ENCODE assay signal across 9 mouse cellular contexts in genomic region chr16:92445377-92445776, GRCm38 (mm10). TPM values are rescaled to one million over a fixed set of nuclear protein-coding genes. Genes with fewer than 3 reads are reported as not detected.
DNase-seq lines count a peak whose midpoint lies in the region; ATAC-seq and TF ChIP-seq lines count a peak whose summit lies in the region.
"Had no signal": no experiment of that assay in that cellular context is flagged by ENCODE, and none has a peak within 500 bp of the region (broad histone marks: within the 10 kb centered on the region; RNA-seq: fewer than 3 reads in every experiment).

No protein-coding gene starts in this region.

- no peak overlapping the region for H3K4me2 ChIP-seq in neural tube, embryonic 15.5 days
- H3K4me2 ChIP-seq: heart, embryonic 15.5 days had no signal

- H3K9me3 ChIP-seq in neural tube, embryonic 15.5 days (replicated peaks) = no peaks in the 10 kb centered on the region
- H3K9me3 ChIP-seq: heart, embryonic 15.5 days had no signal

- 65% methylated on average over 10 of the region's 10 CpGs for WGBS in neural tube, embryonic 15.5 days

- H3K36me3 ChIP-seq in neural tube, embryonic 15.5 days = no peaks in the 10 kb centered on the region
- H3K36me3 ChIP-seq: heart, embryonic 15.5 days had no signal

- no peak overlapping the region for H3K4me3 ChIP-seq in gastrocnemius, adult 2 months
- H3K4me3 ChIP-seq in neural tube, embryonic 15.5 days (replicated peaks) = no peak overlapping the region
- no peak overlapping the region for H3K4me3 ChIP-seq in embryonic fibroblast, embryonic 13.5 days (ENCODE audit: insufficient read depth, low read length)
- H3K4me3 ChIP-seq: heart, embryonic 15.5 days had no signal

- no peak overlapping the region for H3K9ac ChIP-seq in neural tube, embryonic 15.5 days (replicated peaks)
- H3K9ac ChIP-seq: heart, embryonic 15.5 days had no signal

- H3K4me1 ChIP-seq in neural tube, embryonic 15.5 days = 0 out of 2 replicates have a peak, but pooled peaks cover 19% of the 10 kb centered on the region
- 0 out of 2 replicates have a peak, but pooled peaks cover 2% of the 10 kb centered on the region for H3K4me1 ChIP-seq in embryonic fibroblast, embryonic 13.5 days (ENCODE audit: control insufficient read depth, insufficient read depth, low read length)

- ATAC-seq in neural tube, embryonic 15.5 days (ENCODE audit: low FRiP score) = no peak

- H3K27ac ChIP-seq in gastrocnemius, adult 2 months = 0 out of 2 replicates have a peak overlapping the region, but pooled peaks have one; percentile 24
- no peak overlapping the region for H3K27ac ChIP-seq in neural tube, embryonic 15.5 days (replicated peaks)
- no peak overlapping the region for H3K27ac ChIP-seq in embryonic fibroblast, embryonic 13.5 days (ENCODE audit: insufficient read depth, low read length)

- peak; percentile 51 for DNase-seq in gastrocnemius, adult 2 months
- no peak for DNase-seq in gastrocnemius, postnatal 10 days
- peak; percentile 38 for DNase-seq in neural tube, embryonic 10.5 days (ENCODE audit: extremely low spot score, low spot score)
- peak; percentile 62 for DNase-seq in retina, postnatal 1 day
- no peak for DNase-seq in urinary bladder, adult 2 months (ENCODE audit: low spot score)
- no peak for DNase-seq in left cerebral cortex, postnatal 25 days (ENCODE audit: low spot score in 2 of 2)

- intact Hi-C loops in gastrocnemius, adult 2 months (cut with DNase I) = loop anchor here (1.0 kb wide), 1 partner anchor 60 kb away; no protein-coding TSS in a partner anchor
- intact Hi-C loops in left cerebral cortex, postnatal 25 days (cut with DNase I) = no loop called here

- no peak for TF ChIP-seq POLR2A in embryonic fibroblast, embryonic 13.5 days (IDR thresholded peaks at IDR 0.05; ENCODE audit: low read depth, low read length)

- TF ChIP-seq CTCF in gastrocnemius, adult 2 months (IDR thresholded peaks at IDR 0.05) = peak; percentile 74
- TF ChIP-seq CTCF in embryonic fibroblast, embryonic 13.5 days (IDR thresholded peaks at IDR 0.05; ENCODE audit: borderline replicate concordance, insufficient read depth, low read length) = peak; percentile 48; the same call in 1 of the 2 replicates

- H3K27me3 ChIP-seq in neural tube, embryonic 15.5 days (replicated peaks) = no peaks in the 10 kb centered on the region

RNA-seq across cellular contexts. Expression of gene Rcan1, which starts 25.3 kb away (rescaled TPM):
- total RNA-seq in gastrocnemius, adult 2 months (2021) = 10 to 100 TPM; 76.4 to 93.3 TPM
- 10 to 100 TPM; 45.3 to 51.6 TPM for total RNA-seq in gastrocnemius, postnatal 10 days (2021)
- 67.1 and 79.4 TPM in 2 replicates for polyA plus RNA-seq in neural tube, embryonic 15.5 days (2015; fragmentation: Nextera tagmentation; extraction: Ambion mirVana)
- 25.9 and 35.3 TPM in 2 replicates for polyA plus RNA-seq in embryonic fibroblast, embryonic 13.5 days (2011; ENCODE audit: insufficient read length, low read depth, missing spikeins)
- 24.9 and 26.4 TPM in 2 replicates for polyA plus RNA-seq in urinary bladder, adult 2 months (2012; rRNA removed)
- total RNA-seq in left cerebral cortex, postnatal 25 days (2021) = 10 to 100 TPM; 60.4 to 63.9 TPM

RNA-seq across cellular contexts. Expression of gene Clic6, which starts 40.2 kb away (rescaled TPM):
- not detected for total RNA-seq in gastrocnemius, adult 2 months (2021)
- under 1 TPM; 0.14 to 0.16 TPM for total RNA-seq in gastrocnemius, postnatal 10 days (2021)
- polyA plus RNA-seq in neural tube, embryonic 15.5 days (2015; fragmentation: Nextera tagmentation; extraction: Ambion mirVana) = 0.50 and 3.5 TPM in 2 replicates
- polyA plus RNA-seq in embryonic fibroblast, embryonic 13.5 days (2011; ENCODE audit: insufficient read length, low read depth, missing spikeins) = not detected in 2 replicates
- 0.25 and 0.27 TPM in 2 replicates for polyA plus RNA-seq in urinary bladder, adult 2 months (2012; rRNA removed)
- total RNA-seq in left cerebral cortex, postnatal 25 days (2021) = 1 to 10 TPM; 2.7 to 3.4 TPM

Comparison
In these comparisons a context has a peak if more than half of its experiments do, and no peak if none do; other contexts are left out.
1. DNase-seq: peak in gastrocnemius, adult 2 months (single experiment), neural tube, embryonic 10.5 days (single experiment) and retina, postnatal 1 day (single experiment); none in gastrocnemius, postnatal 10 days (single experiment), urinary bladder, adult 2 months (single experiment) and left cerebral cortex, postnatal 25 days (0 of 2).